Mouse (Mus musculus): ENCODE measurements at regions not wholly inside any gene's neighbourhood (a gene's known extent, or its start where the extent isn't known, plus 50 kb on each side); places are given as distances from the start of the nearest gene placed in this dataset.

DNA sequence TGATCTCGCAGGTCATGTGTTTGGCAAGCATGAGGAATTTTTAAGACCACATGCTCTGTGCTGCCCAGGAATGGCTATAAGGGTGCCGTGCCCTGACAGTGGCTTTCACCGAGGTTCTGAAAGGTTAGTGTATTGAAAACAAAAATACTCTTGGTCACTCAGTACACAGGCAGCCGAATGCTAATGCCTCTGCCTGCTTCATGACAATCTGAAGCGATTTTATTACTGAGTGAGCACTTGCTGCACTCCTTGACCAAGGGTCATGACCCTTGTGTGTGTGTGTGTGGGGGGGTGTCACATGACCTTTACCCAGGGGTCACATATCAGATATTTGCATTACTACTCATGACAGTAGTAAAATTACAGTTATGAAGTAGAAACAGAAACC is 250.8 kb upstream of the Dnajc19 start:
- TF ChIP-seq POLR2A (IDR thresholded peaks at IDR 0.05; ENCODE audit: low read depth, low read length) (no peak), CTCF (IDR thresholded peaks at IDR 0.05; ENCODE audit: extremely low read depth, insufficient read length, insufficient replicate concordance, low read depth, low read length) (no peak)
